ENCODE assay signal across 23 mouse cellular contexts in the genomic region with DNA sequence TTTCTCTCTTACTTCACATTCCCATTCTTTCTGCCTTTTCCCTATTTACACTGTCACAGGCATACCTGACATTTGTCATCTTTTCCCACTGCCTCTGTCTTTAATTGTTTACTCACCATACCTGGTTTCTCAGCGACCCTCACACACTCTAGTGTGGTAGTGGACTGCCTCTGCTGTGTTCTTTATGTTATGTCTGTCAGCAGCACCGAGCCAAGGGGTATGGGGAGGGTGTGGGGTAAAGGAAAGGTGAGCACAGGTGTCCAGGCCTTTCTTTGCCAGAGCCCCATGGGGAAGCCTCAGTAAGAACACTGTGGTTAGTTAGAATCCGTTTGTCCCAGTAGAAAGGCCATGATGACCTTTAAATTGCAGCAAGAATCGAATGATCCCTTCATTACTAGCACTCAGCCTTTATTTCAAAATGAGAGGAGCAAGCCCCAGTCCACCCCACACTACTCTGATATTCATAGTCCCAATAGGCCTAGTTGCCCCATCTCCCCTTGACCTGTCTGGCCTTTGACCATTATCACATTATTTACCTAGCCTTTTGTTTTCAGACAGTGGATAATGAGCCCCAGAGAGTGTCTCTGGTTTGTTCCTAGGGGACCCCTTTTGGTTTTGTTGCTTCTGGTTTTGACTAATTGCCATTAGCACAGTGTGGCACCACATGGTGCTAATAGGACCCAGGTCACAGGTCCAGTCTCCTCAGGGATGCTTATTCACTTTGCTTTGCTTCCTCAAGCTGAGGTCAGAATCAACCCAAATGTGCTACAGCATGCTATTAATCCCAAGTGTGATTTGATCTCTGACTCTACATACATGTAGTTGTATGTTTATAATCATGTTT. TPM values are rescaled to one million over a fixed set of nuclear protein-coding genes. Genes with fewer than 3 reads are reported as not detected.
"Had no signal": no experiment of that assay in that cellular context is flagged by ENCODE, and none has a peak within 500 bp of the region (broad histone marks: within the 10 kb centered on the region; RNA-seq: fewer than 3 reads in every experiment).

Gene Olfr571 (minus strand): TSS at position 505 of the 844 bp plus-strand sequence.

- H3K36me3 ChIP-seq: limb, embryonic 12.5 days; liver, embryonic 13.5 days; lung, embryonic 15.5 days had no signal

- H3K27ac ChIP-seq: kidney, postnatal 0 days; limb, embryonic 12.5 days; liver, embryonic 13.5 days; lung, embryonic 15.5 days; macrophage had no signal

- DNase-seq: kidney, adult 11 months; kidney, adult 9 months; kidney, postnatal 36 days; layer of hippocampus, adult 9-11 months; liver; liver, embryonic 13.5 days; liver, postnatal 0 days; lung, postnatal 14 days; right cerebral cortex, adult 18-20 months; right cerebral cortex, postnatal 25 days; thymus, postnatal 36 days had no signal

- H3K9ac ChIP-seq: limb, embryonic 12.5 days; liver, embryonic 13.5 days; liver, postnatal 0 days; lung, embryonic 15.5 days had no signal

- H3K9me3 ChIP-seq: limb, embryonic 12.5 days; liver, embryonic 13.5 days; lung, embryonic 15.5 days; megakaryocyte, embryonic 14.5 days had no signal

- ATAC-seq: liver, postnatal 0 days had no signal

- H3K27me3 ChIP-seq: limb, embryonic 12.5 days; liver, embryonic 13.5 days; lung, embryonic 15.5 days; megakaryocyte, embryonic 14.5 days had no signal

- H3K4me3 ChIP-seq: limb, embryonic 12.5 days; liver, embryonic 13.5 days; lung, embryonic 15.5 days; megakaryocyte, embryonic 14.5 days; myocyte had no signal

- H3K4me2 ChIP-seq: limb, embryonic 12.5 days; liver, embryonic 13.5 days; lung, embryonic 15.5 days had no signal

- H3K4me1 ChIP-seq: limb, embryonic 12.5 days; liver, embryonic 13.5 days; lung, embryonic 15.5 days; megakaryocyte, embryonic 14.5 days had no signal

RNA-seq across cellular contexts. Expression of gene Olfr571, which starts in this region (rescaled TPM):
- total RNA-seq: layer of hippocampus, adult 18-20 months; left cerebral cortex, postnatal 36 days had no signal
- polyA plus RNA-seq: kidney, postnatal 0 days; limb, embryonic 12.5 days; liver, embryonic 13.5 days; liver, postnatal 0 days; lung, embryonic 15.5 days; macrophage; myocyte; neural tube, embryonic 14.5 days; small intestine, adult 2 months; stomach, embryonic 16.5 days; thymus, postnatal 0 days had no signal
